Mouse (Mus musculus): ENCODE results near the gene Emcn. TPM values are rescaled to one million over a fixed set of nuclear protein-coding genes. Genes with fewer than 3 reads are reported as not detected.
A peak's percentile ranks its signal among the peaks of the same experiment; 100 is the strongest.

Emcn gene
- polyA plus RNA-seq, 1 experiment from 2014 or later = 73.8 TPM

GRCm38 (mm10) chr3:137322304-137322703 is 18.6 kb upstream of the Emcn start:
- H3K36me3 ChIP-seq = no peaks in the 10 kb centered on the region
- no peak for ATAC-seq (ENCODE audit: insufficient number of reproducible peaks, low FRiP score)
- 65% methylated on average over 12 of the region's 12 CpGs for WGBS
- H3K9me3 ChIP-seq (replicated peaks) = no peaks in the 10 kb centered on the region
- H3K4me3 ChIP-seq = no peak overlapping the region
- H3K9ac ChIP-seq = no peak overlapping the region
- no peaks in the 10 kb centered on the region for H3K27me3 ChIP-seq (replicated peaks)
- peaks cover 8% of the 10 kb centered on the region; the same call in 1 of the 2 replicates for H3K4me1 ChIP-seq (replicated peaks)
- H3K27ac ChIP-seq (ENCODE audit: poor library complexity, severe bottlenecking) = no peak overlapping the region
- H3K4me2 ChIP-seq = no peak overlapping the region

GRCm38 (mm10) chr3:137329898-137330297 is 11.0 kb upstream of the Emcn start:
- 84% methylated on average over 9 of the region's 9 CpGs for WGBS
- Histone ChIP-seq H3K4me2 (no peak overlapping the region), H3K4me1 (replicated peaks) (no peaks in the 10 kb centered on the region), H3K4me3 (no peak overlapping the region), H3K9ac (no peak overlapping the region), H3K36me3 (no peaks in the 10 kb centered on the region), H3K27me3 (replicated peaks) (0 out of 2 replicates have a peak, but pooled peaks cover 4% of the 10 kb centered on the region), H3K9me3 (replicated peaks) (no peaks in the 10 kb centered on the region), H3K27ac (ENCODE audit: poor library complexity, severe bottlenecking) (no peak overlapping the region)
- ATAC-seq (ENCODE audit: insufficient number of reproducible peaks, low FRiP score) = no peak

GRCm38 (mm10) chr3:137330950-137331349 is 9.9 kb upstream of the Emcn start:
- no peak overlapping the region for H3K9ac ChIP-seq
- H3K36me3 ChIP-seq = no peaks in the 10 kb centered on the region
- H3K27ac ChIP-seq (ENCODE audit: poor library complexity, severe bottlenecking) = no peak overlapping the region
- H3K27me3 ChIP-seq (replicated peaks) = 0 out of 2 replicates have a peak, but pooled peaks cover 4% of the 10 kb centered on the region
- no peak overlapping the region for H3K4me2 ChIP-seq
- 67% methylated on average over 4 of the region's 4 CpGs for WGBS
- no peak for ATAC-seq (ENCODE audit: insufficient number of reproducible peaks, low FRiP score)
- no peaks in the 10 kb centered on the region for H3K4me1 ChIP-seq (replicated peaks)
- H3K4me3 ChIP-seq = no peak overlapping the region
- H3K9me3 ChIP-seq (replicated peaks) = no peaks in the 10 kb centered on the region

GRCm38 (mm10) chr3:137332531-137332930 is 8.3 kb upstream of the Emcn start:
- Histone ChIP-seq H3K27ac (ENCODE audit: poor library complexity, severe bottlenecking) (no peak overlapping the region), H3K4me1 (replicated peaks) (no peaks in the 10 kb centered on the region), H3K27me3 (replicated peaks) (0 out of 2 replicates have a peak, but pooled peaks cover 4% of the 10 kb centered on the region), H3K9me3 (replicated peaks) (no peaks in the 10 kb centered on the region), H3K9ac (no peak overlapping the region), H3K4me3 (no peak overlapping the region), H3K36me3 (no peaks in the 10 kb centered on the region), H3K4me2 (no peak overlapping the region)
- 73% methylated on average over 4 of the region's 4 CpGs for WGBS
- ATAC-seq (ENCODE audit: insufficient number of reproducible peaks, low FRiP score) = no peak

- no peak overlapping the region for H3K4me2 ChIP-seq
- 85% methylated on average over 4 of the region's 4 CpGs for WGBS
- H3K36me3 ChIP-seq = no peaks in the 10 kb centered on the region
- no peak overlapping the region for H3K27ac ChIP-seq (ENCODE audit: poor library complexity, severe bottlenecking)
- no peak overlapping the region for H3K9ac ChIP-seq
- no peak overlapping the region for H3K4me3 ChIP-seq
- no peak for ATAC-seq (ENCODE audit: insufficient number of reproducible peaks, low FRiP score)
- H3K4me1 ChIP-seq (replicated peaks) = no peaks in the 10 kb centered on the region
- H3K27me3 ChIP-seq (replicated peaks) = no peaks in the 10 kb centered on the region
- no peaks in the 10 kb centered on the region for H3K9me3 ChIP-seq (replicated peaks)
Observed at GRCm38 (mm10) chr3:137335957-137336356, 4.9 kb upstream of the Emcn start.

- Histone ChIP-seq H3K27ac (ENCODE audit: poor library complexity, severe bottlenecking) (no peak overlapping the region), H3K9ac (no peak overlapping the region), H3K4me2 (peak overlapping the region; percentile 42; the same call in 1 of the 2 replicates), H3K4me1 (replicated peaks) (no peaks in the 10 kb centered on the region), H3K27me3 (replicated peaks) (no peaks in the 10 kb centered on the region), H3K4me3 (peak overlapping the region; percentile 23; the same call in 1 of the 2 replicates), H3K36me3 (no peaks in the 10 kb centered on the region), H3K9me3 (replicated peaks) (no peaks in the 10 kb centered on the region)
- no peak for ATAC-seq (ENCODE audit: insufficient number of reproducible peaks, low FRiP score)
- WGBS = 58% methylated on average over 5 of the region's 5 CpGs
Observed at GRCm38 (mm10) chr3:137343446-137343845, 2.6 kb downstream of the Emcn start.

GRCm38 (mm10) chr3:137351882-137352281 is 11.0 kb downstream of the Emcn start:
- no peak for ATAC-seq (ENCODE audit: insufficient number of reproducible peaks, low FRiP score)

GRCm38 (mm10) chr3:137356697-137357096 is 15.8 kb downstream of the Emcn start:
- Histone ChIP-seq H3K4me3 (no peak overlapping the region), H3K27ac (ENCODE audit: poor library complexity, severe bottlenecking) (no peak overlapping the region), H3K4me1 (replicated peaks) (peaks cover 2% of the 10 kb centered on the region; the same call in 1 of the 2 replicates), H3K27me3 (replicated peaks) (no peaks in the 10 kb centered on the region), H3K36me3 (no peaks in the 10 kb centered on the region), H3K9ac (no peak overlapping the region), H3K4me2 (no peak overlapping the region), H3K9me3 (replicated peaks) (no peaks in the 10 kb centered on the region)
- 76% methylated on average over 4 of the region's 4 CpGs for WGBS
- no peak for ATAC-seq (ENCODE audit: insufficient number of reproducible peaks, low FRiP score)

More at GRCm38 (mm10) chr3:137351882-137352281, 11.0 kb downstream of the Emcn start:
- Histone ChIP-seq H3K4me3 (no peak overlapping the region), H3K9ac (no peak overlapping the region), H3K36me3 (no peaks in the 10 kb centered on the region), H3K27ac (ENCODE audit: poor library complexity, severe bottlenecking) (no peak overlapping the region), H3K4me1 (replicated peaks) (peaks cover 4% of the 10 kb centered on the region; the same call in 1 of the 2 replicates), H3K9me3 (replicated peaks) (no peaks in the 10 kb centered on the region), H3K27me3 (replicated peaks) (no peaks in the 10 kb centered on the region), H3K4me2 (no peak overlapping the region)
- WGBS = 52% methylated on average over 5 of the region's 5 CpGs

GRCm38 (mm10) chr3:137367123-137367825 is 26.4 kb downstream of the Emcn start:
- Histone ChIP-seq H3K4me2 (no peak overlapping the region), H3K4me1 (replicated peaks) (no peaks in the 10 kb centered on the region), H3K27ac (ENCODE audit: poor library complexity, severe bottlenecking) (no peak overlapping the region), H3K36me3 (no peaks in the 10 kb centered on the region), H3K4me3 (no peak overlapping the region), H3K9ac (no peak overlapping the region), H3K9me3 (replicated peaks) (no peaks in the 10 kb centered on the region), H3K27me3 (replicated peaks) (no peaks in the 10 kb centered on the region)
- WGBS = 82% methylated on average over 6 of the region's 6 CpGs
- no peak for ATAC-seq (ENCODE audit: insufficient number of reproducible peaks, low FRiP score)

- Histone ChIP-seq H3K4me3 (no peak overlapping the region), H3K9me3 (replicated peaks) (no peaks in the 10 kb centered on the region), H3K4me2 (no peak overlapping the region), H3K4me1 (replicated peaks) (no peaks in the 10 kb centered on the region), H3K9ac (no peak overlapping the region), H3K27ac (ENCODE audit: poor library complexity, severe bottlenecking) (no peak overlapping the region), H3K27me3 (replicated peaks) (no peaks in the 10 kb centered on the region), H3K36me3 (no peaks in the 10 kb centered on the region)
- no peak for ATAC-seq (ENCODE audit: insufficient number of reproducible peaks, low FRiP score)
- 70% methylated on average over 3 of the region's 3 CpGs for WGBS
Observed at GRCm38 (mm10) chr3:137367826-137368325, 27.0 kb downstream of the Emcn start.

- WGBS = 74% methylated on average over 4 of the region's 4 CpGs
Observed at GRCm38 (mm10) chr3:137372854-137373253, 32.0 kb downstream of the Emcn start.

More at GRCm38 (mm10) chr3:137372854-137373253, 32.0 kb downstream of the Emcn start:
- ATAC-seq (ENCODE audit: insufficient number of reproducible peaks, low FRiP score) = no peak
- H3K4me1 ChIP-seq (replicated peaks) = no peaks in the 10 kb centered on the region
- no peak overlapping the region for H3K4me3 ChIP-seq
- no peaks in the 10 kb centered on the region for H3K27me3 ChIP-seq (replicated peaks)
- no peaks in the 10 kb centered on the region for H3K36me3 ChIP-seq
- H3K27ac ChIP-seq (ENCODE audit: poor library complexity, severe bottlenecking) = no peak overlapping the region
- H3K9ac ChIP-seq = no peak overlapping the region
- H3K4me2 ChIP-seq = no peak overlapping the region
- H3K9me3 ChIP-seq (replicated peaks) = no peaks in the 10 kb centered on the region
